Mouse (Mus musculus) limb, embryonic 12.5 days (tissue): ENCODE results near the gene Gm9944. TPM values are rescaled to one million over a fixed set of nuclear protein-coding genes. Genes with fewer than 3 reads are reported as not detected.

ENCODE experiments used
- ATAC-seq: fragments of 200-750 bp; cut with Nextera tagmentation; 2 replicates; pipeline ENCODE4 v1.8.0; 2017; ENCODE audit warnings: low read depth, moderate TSS enrichment; ENCODE audit not compliant: insufficient number of reproducible peaks, insufficient read depth, low FRiP score, low TSS enrichment
- H3K27ac ChIP-seq: fragments of 300-500 bp; sonication (generic); 2 replicates; pipeline ENCODE4 v1.5.1; 2016; ENCODE audit warnings: mild to moderate bottlenecking, moderate library complexity
- H3K27me3 ChIP-seq: fragments of 300-500 bp; sonication (generic); 2 replicates; pipeline ENCODE4 v1.6.1; 2016; ENCODE audit warnings: mild to moderate bottlenecking, moderate library complexity
- H3K36me3 ChIP-seq: fragments of 300-500 bp; sonication (generic); 2 replicates; pipeline ENCODE4 v1.6.1; 2016; ENCODE audit warnings: mild to moderate bottlenecking, moderate library complexity
- H3K4me1 ChIP-seq: fragments of 300-500 bp; sonication (generic); replicated peaks from 2 replicates; pipeline ENCODE4 v1.6.1; 2016
- H3K4me2 ChIP-seq: fragments of 300-500 bp; sonication (generic); 2 replicates; pipeline ENCODE4 v1.6.1; 2016; ENCODE audit warnings: mild to moderate bottlenecking, moderate library complexity
- H3K4me3 ChIP-seq: fragments of 300-500 bp; sonication (generic); replicated peaks from 2 replicates; pipeline ENCODE4 v1.5.1; 2016; ENCODE audit warnings: mild to moderate bottlenecking
- H3K9ac ChIP-seq: fragments of 300-500 bp; sonication (generic); replicated peaks from 2 replicates; pipeline ENCODE4 v1.6.1; 2016; ENCODE audit warnings: mild to moderate bottlenecking, moderate library complexity
- H3K9me3 ChIP-seq: fragments of 300-500 bp; sonication (generic); 2 replicates; pipeline ENCODE4 v1.6.1; 2016; ENCODE audit warnings: mild to moderate bottlenecking, moderate library complexity
- whole genome bisulfite sequencing: fragments of 180-500 bp; shearing (Covaris S2); methylation state at CpG from one replicate; pipeline ENCODE4 v1.1.7; 2016; 5-methylcytosine and 5-hydroxymethylcytosine counted together
- polyA plus RNA-seq: library from polyadenylated mRNA; unstranded; fragments of >200 nt; fragmentation: Nextera tagmentation; extraction: Ambion mirVana; gene quantifications from 2 replicates; pipeline ENCODE4 v1.2.1, GENCODE M21; 2016

Gene Gm9944
- polyA plus RNA-seq: not detected in 2 replicates

DNA sequence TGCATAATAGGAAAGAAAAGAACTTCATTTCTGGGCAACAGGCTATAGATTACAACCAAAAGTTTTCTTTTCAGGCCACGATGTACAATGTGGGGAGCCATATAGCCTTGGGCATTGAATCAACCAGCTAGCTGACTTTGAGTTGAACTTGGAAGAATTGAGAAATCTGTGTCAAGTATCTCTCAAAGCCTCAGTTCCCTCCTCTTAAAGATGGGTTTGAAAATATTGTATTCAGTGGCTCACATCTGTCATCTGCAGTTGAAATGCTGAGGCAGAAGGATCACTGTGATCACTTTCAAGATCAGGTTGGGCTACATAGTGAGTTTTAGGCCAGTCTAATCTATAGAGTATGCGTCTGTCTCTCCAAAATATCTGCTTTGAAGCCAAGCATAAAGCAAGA is at the start of gene Gm9944:
Gene Gm9944 (minus strand): TSS at position 101 of the 400 bp plus-strand sequence.
- Histone ChIP-seq H3K27me3 (no peaks in the 10 kb centered on the region), H3K4me1 (no peaks in the 10 kb centered on the region), H3K4me2 (no peak within 1 kb of the TSS), H3K9ac (no peak within 1 kb of the TSS), H3K36me3 (no peaks in the 10 kb centered on the region), H3K9me3 (peaks cover 3% of the 10 kb centered on the region; the same call in 1 of the 2 replicates), H3K4me3 (no peak within 1 kb of the TSS), H3K27ac (no peak within 1 kb of the TSS)
- ATAC-seq: no peak
- 75% methylated on average over 2 of the region's 2 CpGs for WGBS

GRCm38 (mm10) chr4:144493331-144493730 is 40.2 kb upstream of the Gm9944 start:
- Histone ChIP-seq H3K27ac (no peak overlapping the region), H3K4me3 (no peak overlapping the region), H3K36me3 (no peaks in the 10 kb centered on the region), H3K27me3 (no peaks in the 10 kb centered on the region), H3K9me3 (no peaks in the 10 kb centered on the region; the same call in 1 of the 2 replicates), H3K4me1 (no peaks in the 10 kb centered on the region), H3K9ac (no peak overlapping the region), H3K4me2 (no peak overlapping the region)
- ATAC-seq: no peak

GRCm38 (mm10) chr4:144468091-144468490 is 15.0 kb upstream of the Gm9944 start:
- H3K27ac ChIP-seq: no peak overlapping the region
- ATAC-seq: no peak
- H3K9me3 ChIP-seq: no peaks in the 10 kb centered on the region; the same call in 1 of the 2 replicates
- no peaks in the 10 kb centered on the region for H3K4me1 ChIP-seq
- H3K9ac ChIP-seq: no peak overlapping the region
- no peaks in the 10 kb centered on the region for H3K27me3 ChIP-seq
- H3K36me3 ChIP-seq: no peaks in the 10 kb centered on the region
- H3K4me2 ChIP-seq: no peak overlapping the region
- H3K4me3 ChIP-seq: no peak overlapping the region
- 83% methylated on average over 1 of the region's 1 CpGs for WGBS

DNA sequence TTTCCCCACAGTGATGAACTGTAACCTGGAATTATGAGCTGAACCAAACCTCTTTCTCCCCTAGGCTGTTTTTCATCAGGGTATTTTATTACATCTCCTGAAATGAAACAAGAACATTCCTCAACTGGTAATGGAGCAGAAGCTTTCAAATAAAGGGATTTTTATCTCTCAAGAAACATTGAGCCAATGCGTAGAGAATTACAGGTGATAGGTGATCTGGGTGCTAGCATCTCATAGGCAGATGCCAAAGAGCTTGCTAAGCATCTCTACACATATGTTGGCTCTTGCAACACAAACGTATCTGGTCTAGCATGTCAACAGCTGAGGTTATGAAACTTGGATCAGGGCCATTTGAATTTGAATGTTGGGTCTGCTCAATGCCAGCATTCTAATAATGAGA is 12.1 kb upstream of the Gm9944 start:
- Histone ChIP-seq H3K27ac (no peak overlapping the region), H3K9ac (no peak overlapping the region), H3K4me1 (no peaks in the 10 kb centered on the region), H3K36me3 (no peaks in the 10 kb centered on the region), H3K4me3 (no peak overlapping the region), H3K9me3 (no peaks in the 10 kb centered on the region; the same call in 1 of the 2 replicates), H3K27me3 (no peaks in the 10 kb centered on the region), H3K4me2 (no peak overlapping the region)
- no peak for ATAC-seq
- 88% methylated on average over 2 of the region's 2 CpGs for WGBS

DNA sequence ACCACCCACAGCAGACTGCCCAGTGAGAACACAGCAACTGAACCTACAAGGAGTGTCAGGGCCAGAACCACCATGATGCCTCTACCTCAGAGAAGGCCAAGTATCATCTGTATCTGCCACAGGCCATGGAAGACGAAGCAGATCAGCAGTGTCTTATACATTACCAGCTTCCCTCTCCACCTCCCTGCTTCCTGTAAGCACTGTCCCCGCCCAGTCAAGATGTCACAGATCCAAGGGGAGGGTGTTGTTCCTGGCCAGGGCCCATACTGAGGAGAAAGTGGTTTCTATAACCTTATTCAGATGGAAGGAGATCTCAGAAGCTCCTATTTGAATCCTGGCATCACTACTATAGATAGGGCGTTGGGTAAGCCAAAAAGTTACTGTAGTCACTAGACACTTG is 10.5 kb upstream of the Gm9944 start, which contains the start of gene Aadacl3:
Gene Aadacl3 (minus strand): TSS at position 101 of the 400 bp plus-strand sequence.
- no peak within 1 kb of the TSS for H3K4me3 ChIP-seq
- ATAC-seq: no peak
- no peaks in the 10 kb centered on the region for H3K4me1 ChIP-seq
- no peaks in the 10 kb centered on the region for H3K36me3 ChIP-seq
- no peak within 1 kb of the TSS for H3K4me2 ChIP-seq
- no peaks in the 10 kb centered on the region; the same call in 1 of the 2 replicates for H3K9me3 ChIP-seq
- no peaks in the 10 kb centered on the region for H3K27me3 ChIP-seq
- 66% methylated on average over 3 of the region's 3 CpGs for WGBS
- H3K27ac ChIP-seq: no peak within 1 kb of the TSS
- no peak within 1 kb of the TSS for H3K9ac ChIP-seq

- no peak overlapping the region for H3K4me3 ChIP-seq
- no peaks in the 10 kb centered on the region for H3K4me1 ChIP-seq
- WGBS: 52% methylated on average over 2 of the region's 2 CpGs
- H3K4me2 ChIP-seq: no peak overlapping the region
- H3K27ac ChIP-seq: no peak overlapping the region
- no peaks in the 10 kb centered on the region for H3K9me3 ChIP-seq
- no peaks in the 10 kb centered on the region for H3K36me3 ChIP-seq
- ATAC-seq: no peak
- H3K27me3 ChIP-seq: no peaks in the 10 kb centered on the region
- H3K9ac ChIP-seq: no peak overlapping the region
These were observed 4.6 kb downstream of the Gm9944 start for GRCm38 (mm10) chr4:144448546-144448945.

- H3K36me3 ChIP-seq: no peaks in the 10 kb centered on the region
- no peak overlapping the region for H3K9ac ChIP-seq
- no peak for ATAC-seq
- 75% methylated on average over 1 of the region's 1 CpGs for WGBS
- H3K4me1 ChIP-seq: no peaks in the 10 kb centered on the region
- H3K27me3 ChIP-seq: no peaks in the 10 kb centered on the region
- peaks cover 7% of the 10 kb centered on the region; the same call in 1 of the 2 replicates for H3K9me3 ChIP-seq
- H3K4me2 ChIP-seq: no peak overlapping the region
- H3K27ac ChIP-seq: no peak overlapping the region
- H3K4me3 ChIP-seq: no peak overlapping the region
These were observed 11.5 kb downstream of the Gm9944 start for GRCm38 (mm10) chr4:144441582-144441981.

GRCm38 (mm10) chr4:144441095-144441494 is 12.0 kb downstream of the Gm9944 start:
- Histone ChIP-seq H3K4me2 (no peak overlapping the region), H3K4me1 (no peaks in the 10 kb centered on the region), H3K27me3 (no peaks in the 10 kb centered on the region), H3K36me3 (no peaks in the 10 kb centered on the region), H3K9me3 (peaks cover 7% of the 10 kb centered on the region; the same call in 1 of the 2 replicates), H3K27ac (no peak overlapping the region), H3K4me3 (no peak overlapping the region), H3K9ac (no peak overlapping the region)
- WGBS: 93% methylated on average over 4 of the region's 4 CpGs
- ATAC-seq: no peak

GRCm38 (mm10) chr4:144438672-144439071 is 14.4 kb downstream of the Gm9944 start, which contains the start of gene 1700012P22Rik:
Gene 1700012P22Rik (minus strand): TSS chr4:144438772.
- H3K36me3 ChIP-seq: no peaks in the 10 kb centered on the region
- ATAC-seq: no peak
- no peak within 1 kb of the TSS for H3K4me3 ChIP-seq
- no peak within 1 kb of the TSS for H3K9ac ChIP-seq
- no peaks in the 10 kb centered on the region for H3K27me3 ChIP-seq
- H3K4me1 ChIP-seq: no peaks in the 10 kb centered on the region
- peaks cover 7% of the 10 kb centered on the region; the same call in 1 of the 2 replicates for H3K9me3 ChIP-seq
- H3K27ac ChIP-seq: no peak within 1 kb of the TSS
- H3K4me2 ChIP-seq: no peak within 1 kb of the TSS

- Histone ChIP-seq H3K9ac (no peak overlapping the region), H3K4me3 (no peak overlapping the region), H3K27me3 (no peaks in the 10 kb centered on the region), H3K36me3 (no peaks in the 10 kb centered on the region), H3K27ac (no peak overlapping the region), H3K4me2 (no peak overlapping the region), H3K9me3 (no peaks in the 10 kb centered on the region), H3K4me1 (no peaks in the 10 kb centered on the region)
- ATAC-seq: no peak
- 90% methylated on average over 5 of the region's 5 CpGs for WGBS
These were observed 19.9 kb downstream of the Gm9944 start for GRCm38 (mm10) chr4:144433216-144433615.

- ATAC-seq: no peak
- no peaks in the 10 kb centered on the region for H3K27me3 ChIP-seq
- no peak overlapping the region for H3K27ac ChIP-seq
- H3K9me3 ChIP-seq: no peaks in the 10 kb centered on the region
- no peak overlapping the region for H3K4me3 ChIP-seq
- no peak overlapping the region for H3K4me2 ChIP-seq
- H3K4me1 ChIP-seq: no peaks in the 10 kb centered on the region
- 76% methylated on average over 2 of the region's 2 CpGs for WGBS
- no peaks in the 10 kb centered on the region for H3K36me3 ChIP-seq
- H3K9ac ChIP-seq: no peak overlapping the region
These were observed 22.4 kb downstream of the Gm9944 start for GRCm38 (mm10) chr4:144430723-144431122.

GRCm38 (mm10) chr4:144428868-144429267 is 24.2 kb downstream of the Gm9944 start:
- Histone ChIP-seq H3K27me3 (no peaks in the 10 kb centered on the region), H3K27ac (no peak overlapping the region), H3K9ac (no peak overlapping the region), H3K36me3 (no peaks in the 10 kb centered on the region), H3K4me2 (no peak overlapping the region), H3K4me3 (no peak overlapping the region), H3K9me3 (no peaks in the 10 kb centered on the region), H3K4me1 (no peaks in the 10 kb centered on the region)
- 22% methylated on average over 3 of the region's 3 CpGs for WGBS
- ATAC-seq: no peak
